Mouse (Mus musculus) WW6 (cell line): ENCODE data around the gene Hivep2.

ENCODE experiments used
- DNase-seq: peaks from one replicate; pipeline ENCODE4 v3.0.0-alpha.2; 2013; ENCODE audit warnings: low read depth, low spot score

The Hivep2 gene

GRCm38 (mm10) chr10:14020253-14020652 is 54.4 kb downstream of the Hivep2 start:
- no peak for DNase-seq

GRCm38 (mm10) chr10:14024971-14025370 is 59.1 kb downstream of the Hivep2 start:
- DNase-seq: no peak

- DNase-seq: no peak
These were observed 61.9 kb downstream of the Hivep2 start for GRCm38 (mm10) chr10:14027751-14028150.

GRCm38 (mm10) chr10:14028956-14029355 is 63.1 kb downstream of the Hivep2 start:
- DNase-seq: no peak

GRCm38 (mm10) chr10:14030458-14031035 is 64.7 kb downstream of the Hivep2 start:
- DNase-seq: no peak

GRCm38 (mm10) chr10:14032532-14032931 is 66.7 kb downstream of the Hivep2 start:
- DNase-seq: no peak

- DNase-seq: no peak
These were observed 68.2 kb downstream of the Hivep2 start for GRCm38 (mm10) chr10:14034046-14034445.

- no peak for DNase-seq
These were observed 68.9 kb downstream of the Hivep2 start for GRCm38 (mm10) chr10:14034790-14035189.

- DNase-seq: no peak
These were observed 69.7 kb downstream of the Hivep2 start for GRCm38 (mm10) chr10:14035607-14036006.

- DNase-seq: no peak
These were observed 70.6 kb downstream of the Hivep2 start for GRCm38 (mm10) chr10:14036472-14036871.

GRCm38 (mm10) chr10:14037977-14038489 is 72.2 kb downstream of the Hivep2 start:
- no peak for DNase-seq

- DNase-seq: no peak
These were observed 75.0 kb downstream of the Hivep2 start for GRCm38 (mm10) chr10:14040716-14041470.

- no peak for DNase-seq
These were observed 75.7 kb downstream of the Hivep2 start for GRCm38 (mm10) chr10:14041606-14042005.

GRCm38 (mm10) chr10:14042539-14043348 is 76.9 kb downstream of the Hivep2 start:
- no peak for DNase-seq

- no peak for DNase-seq
These were observed 77.5 kb downstream of the Hivep2 start for GRCm38 (mm10) chr10:14043349-14043710.

- DNase-seq: no peak
These were observed 78.3 kb downstream of the Hivep2 start for GRCm38 (mm10) chr10:14044046-14044782.

- DNase-seq: no peak
These were observed 79.0 kb downstream of the Hivep2 start for GRCm38 (mm10) chr10:14044783-14045392.

- DNase-seq: no peak
These were observed 79.9 kb downstream of the Hivep2 start for GRCm38 (mm10) chr10:14045745-14046144.

GRCm38 (mm10) chr10:14046171-14046651 is 80.3 kb downstream of the Hivep2 start:
- DNase-seq: no peak

- DNase-seq: no peak
These were observed 81.1 kb downstream of the Hivep2 start for GRCm38 (mm10) chr10:14046935-14047334.

GRCm38 (mm10) chr10:14047661-14048060 is 81.8 kb downstream of the Hivep2 start:
- no peak for DNase-seq
